In the genomic region with DNA sequence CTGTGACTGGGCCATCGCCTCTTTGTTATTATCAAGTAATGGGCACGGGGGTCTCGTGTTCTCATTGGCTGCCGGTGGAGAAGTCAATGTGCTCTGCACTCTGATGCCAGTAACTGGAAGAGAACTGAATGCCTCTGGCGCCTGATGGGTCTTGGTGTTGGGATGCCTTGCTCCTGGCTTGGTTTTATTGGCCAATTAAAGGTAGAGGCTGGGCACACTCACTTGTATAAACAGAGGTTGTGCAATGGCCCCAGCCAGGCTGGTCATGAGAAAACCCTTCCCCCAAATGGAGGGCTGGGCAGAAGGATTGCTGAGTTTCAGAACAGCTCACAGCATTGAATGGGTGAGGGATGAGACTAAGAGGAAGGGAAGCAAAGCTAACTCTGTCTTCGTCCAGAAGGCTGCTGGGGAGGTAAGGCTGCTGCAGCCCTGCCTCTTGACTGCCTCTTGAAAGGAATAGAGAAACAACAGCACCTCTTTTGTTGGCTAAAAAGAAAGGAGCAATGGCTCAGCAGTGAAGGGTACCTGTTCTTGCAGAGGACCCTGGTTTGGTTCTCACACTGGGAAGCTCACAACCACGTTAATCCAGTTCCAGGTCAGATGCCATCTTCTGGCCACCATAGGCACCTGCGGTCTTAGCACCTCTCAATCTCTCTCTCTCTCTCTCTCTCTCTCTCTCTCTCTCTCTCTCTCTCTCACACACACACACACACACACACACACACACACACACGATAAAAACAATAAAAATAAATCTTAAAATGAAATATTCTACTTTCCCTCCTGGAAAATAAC, we compare ENCODE assay signal across 10 mouse cellular contexts.
A peak's percentile ranks its signal among the peaks of the same experiment; 100 is the strongest.
DNase-seq lines count a peak whose midpoint lies in the region; ATAC-seq and TF ChIP-seq lines count a peak whose summit lies in the region.
"Had no signal": no experiment of that assay in that cellular context is flagged by ENCODE, and none has a peak within 500 bp of the region (broad histone marks: within the 10 kb centered on the region; RNA-seq: fewer than 3 reads in every experiment).

No protein-coding gene starts in this region.

- no peaks in the 10 kb centered on the region for H3K27me3 ChIP-seq in kidney, postnatal 0 days (ENCODE audit: insufficient read depth, low read length)
- H3K27me3 ChIP-seq in MEL (ENCODE audit: control insufficient read depth in 1 of 2, insufficient read depth in 2 of 2, low read length in 2 of 2), result no peaks in the 10 kb centered on the region
- H3K27me3 ChIP-seq in midbrain, embryonic 16.5 days (ENCODE audit: control insufficient read depth, insufficient read depth, low read depth, low read length), result no peaks in the 10 kb centered on the region

- no peak overlapping the region for H3K4me2 ChIP-seq in kidney, postnatal 0 days (ENCODE audit: low read length)
- H3K4me2 ChIP-seq in midbrain, embryonic 16.5 days (ENCODE audit: low read length), result no peak overlapping the region

- H3K27ac ChIP-seq in kidney, postnatal 0 days, result no peak overlapping the region
- no peak overlapping the region for H3K27ac ChIP-seq in MEL (ENCODE audit: control insufficient read depth, low read depth, low read length)
- no peak overlapping the region for H3K27ac ChIP-seq in midbrain, embryonic 16.5 days (ENCODE audit: low read length)
- H3K27ac ChIP-seq: embryonic facial prominence, embryonic 10.5 days had no signal

- peaks cover 4% of the 10 kb centered on the region; the same call in 1 of the 2 replicates for H3K4me1 ChIP-seq in kidney, postnatal 0 days (replicated peaks; ENCODE audit: insufficient read depth, low read length)
- H3K4me1 ChIP-seq in MEL (ENCODE audit: control insufficient read depth in 1 of 2, insufficient read depth in 2 of 2, low read length in 2 of 2), result no peaks in the 10 kb centered on the region
- H3K4me1 ChIP-seq in midbrain, embryonic 16.5 days (ENCODE audit: control insufficient read depth, insufficient read depth, low read length), result peaks cover 12% of the 10 kb centered on the region

- TF ChIP-seq POLR2A in MEL (IDR thresholded peaks at IDR 0.05; ENCODE audit: control insufficient read depth in 1 of 2, insufficient read depth in 1 of 2, low read depth in 1 of 2, low read length in 2 of 2, poor library complexity in 1 of 2), result no peak

- ATAC-seq in kidney, postnatal 0 days (replicated peaks; ENCODE audit: low FRiP score, low read depth), result no peak
- no peak for ATAC-seq in midbrain, embryonic 16.5 days

- no peak overlapping the region for H3K4me3 ChIP-seq in kidney, postnatal 0 days (replicated peaks; ENCODE audit: low read depth, low read length)
- no peak overlapping the region for H3K4me3 ChIP-seq in MEL (ENCODE audit: control insufficient read depth in 1 of 2, insufficient read depth in 1 of 2, low read depth in 2 of 2, low read length in 2 of 2)
- no peak overlapping the region for H3K4me3 ChIP-seq in midbrain, embryonic 16.5 days (ENCODE audit: low read depth, low read length)
- H3K4me3 ChIP-seq: embryonic facial prominence, embryonic 10.5 days had no signal

- H3K9me3 ChIP-seq in kidney, postnatal 0 days (replicated peaks; ENCODE audit: low read length), result no peaks in the 10 kb centered on the region
- H3K9me3 ChIP-seq in MEL (replicated peaks; ENCODE audit: insufficient read depth, low read length), result no peaks in the 10 kb centered on the region
- H3K9me3 ChIP-seq in midbrain, embryonic 16.5 days (replicated peaks; ENCODE audit: control insufficient read depth, low read length, poor library complexity, severe bottlenecking), result no peaks in the 10 kb centered on the region
- H3K9me3 ChIP-seq: embryonic facial prominence, embryonic 10.5 days had no signal

- H3K9ac ChIP-seq in kidney, postnatal 0 days (ENCODE audit: low read depth, low read length), result no peak overlapping the region
- no peak overlapping the region for H3K9ac ChIP-seq in MEL (ENCODE audit: control insufficient read depth, low read depth, low read length, poor library complexity, severe bottlenecking)
- no peak overlapping the region for H3K9ac ChIP-seq in midbrain, embryonic 16.5 days (ENCODE audit: low read depth, low read length)

- no peak for TF ChIP-seq EP300 in MEL (IDR thresholded peaks at IDR 0.05; ENCODE audit: low read depth in 1 of 2, low read length in 2 of 2)

- 78% methylated on average over 9 of the region's 9 CpGs for WGBS in kidney, postnatal 0 days
- 81% methylated on average over 9 of the region's 9 CpGs for WGBS in midbrain, embryonic 16.5 days

- H3K36me3 ChIP-seq in kidney, postnatal 0 days (ENCODE audit: insufficient read depth, low read length), result no peaks in the 10 kb centered on the region
- no peaks in the 10 kb centered on the region for H3K36me3 ChIP-seq in MEL (ENCODE audit: control insufficient read depth in 1 of 2, insufficient read depth in 2 of 2, low read length in 2 of 2)
- H3K36me3 ChIP-seq in midbrain, embryonic 16.5 days (ENCODE audit: control insufficient read depth, insufficient read depth, low read length), result no peaks in the 10 kb centered on the region
- H3K36me3 ChIP-seq: embryonic facial prominence, embryonic 10.5 days had no signal

- peak; percentile 35 for TF ChIP-seq CTCF in kidney, postnatal 0 days (IDR thresholded peaks at IDR 0.05; ENCODE audit: low read depth)
- TF ChIP-seq CTCF in MEL (IDR thresholded peaks at IDR 0.05 in 2 of 3, conservative IDR thresholded peaks at IDR 0.05 in 1 of 3; ENCODE audit: control insufficient read depth in 1 of 3, insufficient read depth in 1 of 3, low read depth in 2 of 3, low read length in 3 of 3, poor library complexity in 1 of 3, severe bottlenecking in 1 of 3), result peak in 2 of 3 experiments; percentile 5 to 22; a peak in 1 of 6 replicates

- TF ChIP-seq RAD21 in MEL (IDR thresholded peaks at IDR 0.05; ENCODE audit: low read depth, low read length), result no peak

- DNase-seq in kidney, postnatal 0 days (ENCODE audit: low spot score), result no peak
- no peak for DNase-seq in kidney, postnatal 10 days
- peak; percentile 54 for DNase-seq in CD4-positive helper T cell, adult 2 months (ENCODE audit: low read depth, low spot score)
- DNase-seq in MEL (ENCODE audit: low read depth, low spot score), result peak; percentile 3
- peak; percentile 9 to 26 for DNase-seq in layer of hippocampus, adult 8-10 months (ENCODE audit: low spot score in 2 of 2)
- DNase-seq in cerebellum, postnatal 25 days, result no peak
- DNase-seq in spleen, postnatal 10 days (ENCODE audit: low spot score in 2 of 2), result no peak
- DNase-seq: gastrocnemius, postnatal 25 days had no signal

- no peaks in the 10 kb centered on the region for H3K79me2 ChIP-seq in MEL (ENCODE audit: control insufficient read depth, insufficient read depth, low read length, poor library complexity)

TF ChIP-seq in MEL, 35 proteins besides CTCF, POLR2A, EP300 and RAD21:
- no peak for TF ChIP-seq ELF1 (IDR thresholded peaks at IDR 0.05; ENCODE audit: low read depth, low read length)
- no peak for TF ChIP-seq ZMIZ1 (IDR thresholded peaks at IDR 0.05; ENCODE audit: low read depth, low read length)
- TF ChIP-seq SMC3 (IDR thresholded peaks at IDR 0.05; ENCODE audit: low read depth, low read length), result 0 out of 2 replicates have a peak, but pooled peaks have one; percentile 8

Comparison
In these comparisons a context has a peak if more than half of its experiments do, and no peak if none do; other contexts are left out.
1. DNase-seq: peak in CD4-positive helper T cell, adult 2 months (single experiment), MEL (single experiment) and layer of hippocampus, adult 8-10 months (2 of 2); none in kidney, postnatal 0 days (single experiment), kidney, postnatal 10 days (single experiment), cerebellum, postnatal 25 days (0 of 2) and spleen, postnatal 10 days (0 of 2).